Mouse (Mus musculus) liver, embryonic 12.5 days (tissue): ENCODE results near the gene Oaz3. TPM values are rescaled to one million over a fixed set of nuclear protein-coding genes. Genes with fewer than 3 reads are reported as not detected.

Experiments used
- ATAC-seq: fragments of 200-750 bp; cut with Nextera tagmentation; 2 replicates; pipeline ENCODE4 v1.8.0; 2017; ENCODE audit warnings: moderate number of reproducible peaks, mild to moderate bottlenecking, moderate library complexity
- H3K27ac ChIP-seq: fragments of 300-500 bp; sonication (generic); 2 replicates; pipeline ENCODE4 v1.5.1; 2016; ENCODE audit warnings: mild to moderate bottlenecking
- H3K27me3 ChIP-seq: fragments of 300-500 bp; sonication (generic); replicated peaks from 2 replicates; pipeline ENCODE4 v1.6.1; 2016; ENCODE audit warnings: mild to moderate bottlenecking, moderate library complexity
- H3K36me3 ChIP-seq: fragments of 300-500 bp; sonication (generic); 2 replicates; pipeline ENCODE4 v1.6.1; 2016; ENCODE audit warnings: mild to moderate bottlenecking, moderate library complexity
- H3K4me1 ChIP-seq: fragments of 300-500 bp; sonication (generic); 2 replicates; pipeline ENCODE4 v1.6.1; 2016
- H3K4me2 ChIP-seq: fragments of 300-500 bp; sonication (generic); 2 replicates; pipeline ENCODE4 v1.6.1; 2016; ENCODE audit warnings: mild to moderate bottlenecking, moderate library complexity
- H3K4me3 ChIP-seq: fragments of 300-500 bp; sonication (generic); 2 replicates; pipeline ENCODE4 v1.5.1; 2016; ENCODE audit warnings: mild to moderate bottlenecking, moderate library complexity
- H3K9ac ChIP-seq: fragments of 300-500 bp; sonication (generic); 2 replicates; pipeline ENCODE4 v1.6.1; 2016; ENCODE audit warnings: mild to moderate bottlenecking, moderate library complexity
- H3K9me3 ChIP-seq: fragments of 300-500 bp; sonication (generic); replicated peaks from 2 replicates; pipeline ENCODE4 v1.6.1; 2016; ENCODE audit warnings: mild to moderate bottlenecking, moderate library complexity
- WGBS: fragments of 180-500 bp; shearing (Covaris S2); methylation state at CpG from one replicate; pipeline ENCODE4 v1.1.7; 2016; ENCODE audit not compliant: insufficient replicate concordance; 5-methylcytosine and 5-hydroxymethylcytosine counted together
- polyA plus RNA-seq: library from polyadenylated mRNA; unstranded; fragments of >200 nt; fragmentation: Nextera tagmentation; extraction: Ambion mirVana; gene quantifications from 2 replicates; pipeline ENCODE4 v1.2.1, GENCODE M21; 2016

Oaz3 gene
- polyA plus RNA-seq = 0.13 and 0.31 TPM in 2 replicates

DNA sequence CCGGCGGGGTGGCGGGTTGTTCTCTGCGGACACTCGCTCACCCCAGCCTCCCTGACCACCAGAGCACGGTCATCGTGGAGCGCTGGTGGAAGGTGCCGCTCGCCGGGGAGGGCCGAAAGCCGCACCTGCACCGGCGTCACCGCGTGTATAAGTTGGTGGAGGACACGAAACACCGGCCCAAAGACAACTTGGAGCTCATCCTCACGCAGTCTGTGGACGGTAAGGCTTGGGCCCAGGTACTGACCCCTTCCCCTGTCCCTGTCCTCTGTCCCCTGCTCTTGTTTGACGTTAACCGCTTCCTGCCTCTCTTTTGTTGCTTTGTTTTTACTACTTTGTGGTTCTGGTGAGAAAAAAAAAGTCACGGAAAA, at the start of gene Oaz3:
Gene Oaz3, minus strand, starts transcription at position 319 of the 368 bp plus-strand sequence.
- Histone ChIP-seq H3K27me3 (peaks cover 16% of the 10 kb centered on the region), H3K4me2 (peak within 1 kb of the TSS; percentile 78), H3K27ac (peak within 1 kb of the TSS; percentile 83), H3K4me3 (peak within 1 kb of the TSS; percentile 97), H3K4me1 (peaks cover 16% of the 10 kb centered on the region), H3K36me3 (peaks cover 42% of the 10 kb centered on the region), H3K9ac (peak within 1 kb of the TSS; percentile 97), H3K9me3 (no peaks in the 10 kb centered on the region)
- under 1% methylated on average over 24 of the region's 24 CpGs for WGBS
- peak; percentile 68; the same call in 1 of the 2 replicates for ATAC-seq

DNA sequence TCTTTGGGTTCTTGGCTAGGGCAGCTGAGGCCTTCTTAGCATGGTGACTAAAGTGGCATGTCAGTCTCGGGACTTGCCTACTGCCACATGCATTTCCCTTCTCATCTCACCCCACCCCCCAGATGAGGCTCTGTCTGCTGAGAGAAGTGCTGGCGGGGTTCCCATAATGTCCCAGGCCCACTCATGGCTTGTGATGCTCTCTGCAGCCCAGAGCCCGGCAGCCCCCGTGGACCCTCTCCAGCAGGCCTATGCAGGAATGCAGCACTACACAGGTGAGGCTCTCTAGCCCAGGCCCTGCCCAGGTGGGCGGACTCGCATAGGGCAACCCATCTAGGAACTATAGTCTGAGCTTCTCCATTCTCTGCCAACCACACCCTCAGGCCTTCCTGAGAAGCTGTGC, 43.9 kb upstream of the Oaz3 start:
- Histone ChIP-seq H3K27ac (no peak overlapping the region), H3K4me2 (no peak overlapping the region), H3K9ac (no peak overlapping the region), H3K27me3 (0 out of 2 replicates have a peak, but pooled peaks cover 4% of the 10 kb centered on the region), H3K4me3 (no peak overlapping the region), H3K36me3 (no peaks in the 10 kb centered on the region), H3K4me1 (no peaks in the 10 kb centered on the region), H3K9me3 (no peaks in the 10 kb centered on the region)
- 61% methylated on average over 6 of the region's 6 CpGs for WGBS
- no peak for ATAC-seq

- Histone ChIP-seq H3K4me3 (no peak overlapping the region), H3K36me3 (no peaks in the 10 kb centered on the region), H3K27me3 (peaks cover 20% of the 10 kb centered on the region), H3K4me2 (no peak overlapping the region), H3K4me1 (no peaks in the 10 kb centered on the region), H3K27ac (no peak overlapping the region), H3K9ac (no peak overlapping the region), H3K9me3 (no peaks in the 10 kb centered on the region)
- WGBS = 64% methylated on average over 7 of the region's 7 CpGs
- no peak for ATAC-seq
These were observed 42.2 kb upstream of the Oaz3 start for GRCm38 (mm10) chr3:94485922-94486321.

- Histone ChIP-seq H3K4me2 (no peak overlapping the region), H3K27ac (no peak overlapping the region), H3K4me3 (no peak overlapping the region), H3K9ac (no peak overlapping the region), H3K9me3 (no peaks in the 10 kb centered on the region), H3K4me1 (peaks cover under 1% of the 10 kb centered on the region; the same call in 1 of the 2 replicates), H3K36me3 (no peaks in the 10 kb centered on the region), H3K27me3 (peaks cover 40% of the 10 kb centered on the region)
- no peak for ATAC-seq
- WGBS = 44% methylated on average over 20 of the region's 20 CpGs
These were observed 40.2 kb upstream of the Oaz3 start for GRCm38 (mm10) chr3:94483790-94484439.

- Histone ChIP-seq H3K4me3 (no peak overlapping the region), H3K4me1 (peaks cover 11% of the 10 kb centered on the region), H3K27me3 (peaks cover 50% of the 10 kb centered on the region), H3K9ac (no peak overlapping the region), H3K4me2 (no peak overlapping the region), H3K36me3 (no peaks in the 10 kb centered on the region), H3K9me3 (no peaks in the 10 kb centered on the region), H3K27ac (no peak overlapping the region)
- 76% methylated on average over 17 of the region's 17 CpGs for WGBS
- no peak for ATAC-seq
These were observed 39.2 kb upstream of the Oaz3 start for GRCm38 (mm10) chr3:94482764-94483385.

GRCm38 (mm10) chr3:94481429-94481828, 37.7 kb upstream of the Oaz3 start:
- Histone ChIP-seq H3K4me3 (no peak overlapping the region), H3K4me2 (no peak overlapping the region), H3K27me3 (peaks cover 56% of the 10 kb centered on the region), H3K9me3 (no peaks in the 10 kb centered on the region), H3K27ac (no peak overlapping the region), H3K9ac (no peak overlapping the region), H3K4me1 (peaks cover 17% of the 10 kb centered on the region), H3K36me3 (no peaks in the 10 kb centered on the region)
- ATAC-seq = no peak
- 38% methylated on average over 4 of the region's 4 CpGs for WGBS

- H3K9me3 ChIP-seq = no peaks in the 10 kb centered on the region
- 15% methylated on average over 16 of the region's 16 CpGs for WGBS
- peak within 1 kb of the TSS; percentile 24; the same call in 1 of the 2 replicates for H3K4me2 ChIP-seq
- ATAC-seq = no peak
- no peak within 1 kb of the TSS for H3K27ac ChIP-seq
- H3K9ac ChIP-seq = no peak within 1 kb of the TSS
- H3K27me3 ChIP-seq = peaks cover 62% of the 10 kb centered on the region
- no peaks in the 10 kb centered on the region for H3K36me3 ChIP-seq
- H3K4me3 ChIP-seq = no peak within 1 kb of the TSS
- H3K4me1 ChIP-seq = peaks cover 17% of the 10 kb centered on the region
These were observed 36.7 kb upstream of the Oaz3 start, which contains the start of gene Riiad1 for GRCm38 (mm10) chr3:94480291-94480884. Gene Riiad1 (minus strand): TSS chr3:94480341.

DNA sequence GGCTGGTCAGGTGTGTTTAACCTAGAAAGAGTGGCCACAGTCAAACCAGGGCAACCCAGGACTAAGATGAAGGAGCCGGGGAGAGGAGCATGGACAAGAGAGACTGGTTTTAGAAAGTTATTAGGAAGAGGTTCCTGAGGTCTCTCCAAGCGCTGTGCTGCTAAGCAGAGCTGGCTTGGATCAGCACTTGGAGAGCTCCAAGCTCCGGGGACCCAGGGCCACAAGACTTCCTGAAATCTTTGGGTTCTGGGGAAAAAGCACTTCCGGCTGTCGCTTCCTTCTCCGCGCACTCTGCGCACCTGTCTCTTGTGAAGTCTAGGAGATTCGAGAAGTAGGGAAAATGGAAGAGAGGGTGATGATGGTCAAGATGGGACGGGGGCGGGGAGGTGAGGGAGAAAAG, 35.8 kb upstream of the Oaz3 start:
- Histone ChIP-seq H3K27me3 (peaks cover 63% of the 10 kb centered on the region), H3K36me3 (no peaks in the 10 kb centered on the region), H3K27ac (no peak overlapping the region), H3K9ac (no peak overlapping the region), H3K9me3 (no peaks in the 10 kb centered on the region), H3K4me2 (peak overlapping the region; percentile 24; the same call in 1 of the 2 replicates), H3K4me3 (no peak overlapping the region), H3K4me1 (peaks cover 17% of the 10 kb centered on the region)
- WGBS = 3% methylated on average over 11 of the region's 11 CpGs
- no peak for ATAC-seq

DNA sequence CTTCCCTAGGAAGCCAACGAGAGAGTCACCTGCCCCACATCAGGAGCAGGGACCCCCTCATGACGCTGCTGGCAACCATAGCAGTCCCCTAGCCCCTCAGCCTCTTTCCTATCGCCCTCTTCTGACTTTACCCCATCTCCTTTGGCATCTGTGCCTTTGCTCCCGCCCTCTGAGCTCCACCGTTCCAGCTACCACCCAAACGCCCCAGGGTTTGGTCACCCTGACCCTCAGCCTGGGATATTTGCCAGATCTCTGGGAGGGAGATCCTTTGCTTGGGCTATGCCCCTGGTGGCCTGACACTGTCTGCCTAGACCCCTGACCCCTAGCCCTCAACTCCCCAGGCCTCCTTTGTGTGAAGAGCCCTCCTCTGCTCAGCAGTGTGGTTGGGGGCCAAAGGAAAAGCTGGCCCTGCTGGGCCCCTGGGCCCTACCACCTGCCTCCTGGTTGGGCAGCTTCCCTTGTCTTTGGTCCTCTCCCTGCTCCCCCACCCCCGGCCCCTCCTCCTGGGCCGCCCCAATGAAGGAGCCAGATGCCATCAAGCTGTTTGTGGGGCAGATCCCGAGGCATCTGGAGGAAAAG, 35.0 kb upstream of the Oaz3 start:
- H3K27ac ChIP-seq = no peak overlapping the region
- no peaks in the 10 kb centered on the region for H3K9me3 ChIP-seq
- 14% methylated on average over 9 of the region's 9 CpGs for WGBS
- H3K9ac ChIP-seq = no peak overlapping the region
- no peaks in the 10 kb centered on the region for H3K36me3 ChIP-seq
- no peak overlapping the region; the same call in 1 of the 2 replicates for H3K4me2 ChIP-seq
- no peak overlapping the region for H3K4me3 ChIP-seq
- ATAC-seq = no peak
- peaks cover 17% of the 10 kb centered on the region for H3K4me1 ChIP-seq
- peaks cover 59% of the 10 kb centered on the region for H3K27me3 ChIP-seq

- no peak within 1 kb of the TSS for H3K9ac ChIP-seq
- peak within 1 kb of the TSS; percentile 40 for H3K4me2 ChIP-seq
- peaks cover 20% of the 10 kb centered on the region for H3K4me1 ChIP-seq
- ATAC-seq = peak; percentile 71
- no peaks in the 10 kb centered on the region for H3K36me3 ChIP-seq
- no peak within 1 kb of the TSS for H3K4me3 ChIP-seq
- no peaks in the 10 kb centered on the region for H3K9me3 ChIP-seq
- 4% methylated on average over 12 of the region's 14 CpGs for WGBS
- H3K27ac ChIP-seq = no peak within 1 kb of the TSS
- H3K27me3 ChIP-seq = peaks cover 60% of the 10 kb centered on the region
These were observed 34.3 kb upstream of the Oaz3 start, which contains the start of gene Celf3 for GRCm38 (mm10) chr3:94477981-94478422. Gene Celf3 (plus strand): TSS chr3:94478295.

DNA sequence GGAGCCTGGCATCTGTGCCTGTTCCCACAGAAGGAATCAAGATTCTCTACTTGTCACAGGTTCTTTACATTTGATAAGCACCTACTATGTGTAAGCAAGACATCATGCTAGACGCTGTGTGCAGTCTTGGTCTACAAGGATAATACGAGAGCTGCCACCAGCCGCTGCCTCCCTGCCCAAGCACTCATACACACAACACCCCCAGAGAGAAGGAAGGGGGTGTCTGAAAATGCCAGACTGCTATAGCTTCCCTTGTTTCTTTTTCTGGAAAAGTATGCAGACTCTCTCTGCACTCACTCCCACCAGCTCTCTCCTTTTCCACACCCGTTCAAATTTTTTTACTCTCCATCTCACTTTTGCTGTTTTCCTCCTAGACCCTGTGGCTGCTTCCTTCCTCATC, 33.7 kb upstream of the Oaz3 start:
- peaks cover 25% of the 10 kb centered on the region for H3K4me1 ChIP-seq
- no peak for ATAC-seq
- no peaks in the 10 kb centered on the region for H3K36me3 ChIP-seq
- WGBS = 53% methylated on average over 4 of the region's 4 CpGs
- peak overlapping the region; percentile 40 for H3K4me2 ChIP-seq
- no peaks in the 10 kb centered on the region for H3K9me3 ChIP-seq
- no peak overlapping the region for H3K4me3 ChIP-seq
- no peak overlapping the region for H3K27ac ChIP-seq
- H3K9ac ChIP-seq = no peak overlapping the region
- H3K27me3 ChIP-seq = peaks cover 66% of the 10 kb centered on the region
